Mouse (Mus musculus) midbrain, embryonic 10.5 days (tissue): ENCODE results near the gene Gspt1. TPM values are rescaled to one million over a fixed set of nuclear protein-coding genes. Genes with fewer than 3 reads are reported as not detected.
A peak's percentile ranks its signal among the peaks of the same experiment; 100 is the strongest.

Experiments used
- DNase-seq: peaks from one replicate; pipeline ENCODE4 v3.0.0-alpha.2; 2017; ENCODE audit warnings: low spot score
- H3K27ac ChIP-seq: fragments of 300-500 bp; sonication (generic); replicated peaks from 2 replicates; pipeline ENCODE4 v1.5.1; 2016; ENCODE audit warnings: mild to moderate bottlenecking
- H3K27me3 ChIP-seq: fragments of 300-500 bp; sonication (generic); 2 replicates; pipeline ENCODE4 v1.6.1; 2016; ENCODE audit warnings: low read depth, mild to moderate bottlenecking; ENCODE audit not compliant: poor library complexity, severe bottlenecking
- H3K36me3 ChIP-seq: fragments of 300-500 bp; sonication (generic); 2 replicates; pipeline ENCODE4 v1.6.1; 2016; ENCODE audit warnings: mild to moderate bottlenecking, moderate library complexity
- H3K4me1 ChIP-seq: fragments of 300-500 bp; sonication (generic); 2 replicates; pipeline ENCODE4 v1.6.1; 2016
- H3K4me3 ChIP-seq: fragments of 300-500 bp; sonication (generic); 2 replicates; pipeline ENCODE4 v1.5.1; 2016; ENCODE audit warnings: mild to moderate bottlenecking, moderate library complexity
- H3K9me3 ChIP-seq: fragments of 300-500 bp; sonication (generic); replicated peaks from 2 replicates; pipeline ENCODE4 v1.6.1; 2016; ENCODE audit warnings: mild to moderate bottlenecking
- WGBS: fragments of 180-500 bp; shearing (Covaris S2); methylation state at CpG from one replicate; pipeline ENCODE4 v1.1.7; 2016; 5-methylcytosine and 5-hydroxymethylcytosine counted together
- polyA plus RNA-seq: library from polyadenylated mRNA; unstranded; fragments of >200 nt; fragmentation: Nextera tagmentation; extraction: Ambion mirVana; gene quantifications from 2 replicates; pipeline ENCODE4 v1.2.1, GENCODE M21; 2016

The Gspt1 gene
- polyA plus RNA-seq, 1 experiment from 2014 or later: 83.6 TPM

- peak; percentile 35 for DNase-seq
- H3K4me1 ChIP-seq: peaks cover 12% of the 10 kb centered on the region
- H3K27me3 ChIP-seq: no peaks in the 10 kb centered on the region
- 70% methylated on average over 2 of the region's 2 CpGs for WGBS
- H3K4me3 ChIP-seq: no peak overlapping the region
- H3K36me3 ChIP-seq: peaks cover 84% of the 10 kb centered on the region
- no peak overlapping the region for H3K27ac ChIP-seq
- H3K9me3 ChIP-seq: no peaks in the 10 kb centered on the region
Observed at GRCm38 (mm10) chr16:11198467-11198866, 55.7 kb downstream of the Gspt1 start.

DNA sequence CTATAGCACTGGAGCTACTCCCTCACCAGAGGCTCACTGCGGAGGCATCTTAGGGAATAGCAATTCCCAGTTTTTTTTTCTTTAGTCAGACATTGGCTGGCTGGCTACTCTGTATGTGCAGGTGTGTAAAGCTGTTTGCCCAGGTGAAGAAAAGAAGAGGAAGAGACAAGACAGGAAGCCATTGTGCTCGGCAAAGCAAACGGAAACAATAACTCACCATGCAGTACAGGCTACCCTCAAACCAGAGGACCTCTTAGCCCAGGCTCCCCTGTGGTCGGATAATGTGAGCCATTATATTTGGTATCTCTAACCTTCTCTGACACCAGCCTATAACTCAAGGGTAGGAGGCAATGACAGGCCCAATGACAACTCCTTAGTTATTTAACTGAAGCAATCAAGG is 57.1 kb downstream of the Gspt1 start:
- DNase-seq: no peak
- WGBS: 90% methylated on average over 4 of the region's 4 CpGs

DNA sequence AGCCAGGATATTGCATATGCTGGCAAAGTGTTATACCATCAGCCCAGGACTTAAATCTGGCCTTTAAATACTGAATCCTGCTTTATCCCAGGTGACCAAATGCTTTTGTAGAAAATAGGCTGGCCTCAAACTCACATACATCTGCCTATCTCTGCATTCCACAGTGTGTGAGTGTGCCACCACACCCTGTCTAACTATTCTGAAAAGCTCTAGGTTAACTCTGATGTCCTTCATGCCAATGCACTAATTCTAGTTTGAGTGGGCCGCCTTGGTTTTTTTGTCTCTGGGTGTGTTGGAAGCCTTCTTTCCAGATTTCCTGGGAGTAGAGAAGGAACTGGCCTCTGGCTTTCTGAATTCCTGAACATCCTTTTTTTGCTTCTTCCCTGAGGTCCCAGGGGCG is 60.9 kb downstream of the Gspt1 start:
- WGBS: 94% methylated on average over 2 of the region's 2 CpGs
- DNase-seq: no peak
- Histone ChIP-seq H3K27ac (no peak overlapping the region), H3K9me3 (no peaks in the 10 kb centered on the region), H3K4me1 (no peaks in the 10 kb centered on the region), H3K27me3 (no peaks in the 10 kb centered on the region), H3K4me3 (no peak overlapping the region), H3K36me3 (peaks cover 80% of the 10 kb centered on the region)

More for the DNA sequence above, 57.1 kb downstream of the Gspt1 start:
- Histone ChIP-seq H3K9me3 (no peaks in the 10 kb centered on the region), H3K36me3 (peaks cover 98% of the 10 kb centered on the region), H3K4me3 (no peak overlapping the region), H3K27me3 (no peaks in the 10 kb centered on the region), H3K4me1 (peaks cover 8% of the 10 kb centered on the region), H3K27ac (no peak overlapping the region)

DNA sequence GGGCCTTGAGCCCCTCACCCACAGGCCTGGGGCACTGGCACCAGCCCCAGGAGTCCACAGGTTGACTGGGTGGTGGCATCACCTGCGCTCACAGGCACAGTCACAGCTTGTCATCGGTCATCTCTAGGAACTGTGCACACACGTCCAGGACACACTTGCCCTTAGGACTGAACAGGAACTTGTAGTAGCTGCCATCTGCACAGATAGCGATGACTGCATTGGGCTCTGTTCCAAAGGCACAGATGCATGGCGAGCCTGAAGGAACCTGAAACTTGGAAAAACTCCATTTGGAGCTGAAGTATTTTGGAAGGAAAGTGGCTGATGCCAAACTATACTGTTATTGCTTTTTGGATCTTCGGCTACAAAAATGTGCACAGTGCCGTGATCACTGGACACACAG is 64.0 kb downstream of the Gspt1 start:
- no peaks in the 10 kb centered on the region for H3K4me1 ChIP-seq
- H3K27me3 ChIP-seq: no peaks in the 10 kb centered on the region
- WGBS: 92% methylated on average over 7 of the region's 7 CpGs
- H3K36me3 ChIP-seq: peaks cover 49% of the 10 kb centered on the region
- H3K27ac ChIP-seq: no peak overlapping the region
- H3K9me3 ChIP-seq: no peaks in the 10 kb centered on the region
- H3K4me3 ChIP-seq: no peak overlapping the region
- no peak for DNase-seq

GRCm38 (mm10) chr16:11177404-11177803 is 76.7 kb downstream of the Gspt1 start:
- H3K27me3 ChIP-seq: peaks cover 14% of the 10 kb centered on the region
- 75% methylated on average over 2 of the region's 2 CpGs for WGBS
- peaks cover 24% of the 10 kb centered on the region for H3K4me1 ChIP-seq
- H3K36me3 ChIP-seq: no peaks in the 10 kb centered on the region
- no peak overlapping the region for H3K4me3 ChIP-seq
- no peak overlapping the region for H3K27ac ChIP-seq
- DNase-seq: no peak
- H3K9me3 ChIP-seq: peaks cover 5% of the 10 kb centered on the region; the same call in 1 of the 2 replicates

DNA sequence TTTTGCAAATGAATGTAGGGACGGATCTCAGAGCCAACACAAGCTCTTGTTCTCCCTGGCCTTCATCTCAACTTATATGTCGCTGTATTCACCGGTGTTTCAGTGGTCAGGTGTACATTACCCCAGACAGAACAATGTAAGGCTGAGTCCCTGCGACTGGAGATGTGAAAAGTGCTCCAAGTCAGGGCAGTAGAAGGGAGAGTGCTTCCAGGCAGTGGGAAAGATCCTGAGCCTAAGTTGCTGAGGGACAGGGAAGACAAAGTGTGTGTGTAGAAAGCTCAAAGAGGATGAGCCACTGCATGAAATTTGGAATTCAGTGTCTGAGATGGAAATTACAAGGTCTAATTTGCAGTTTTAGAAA is 77.3 kb downstream of the Gspt1 start:
- peaks cover 26% of the 10 kb centered on the region for H3K4me1 ChIP-seq
- peak overlapping the region; percentile 92 for H3K27ac ChIP-seq
- H3K36me3 ChIP-seq: no peaks in the 10 kb centered on the region
- no peak for DNase-seq
- 5% methylated on average over 4 of the region's 4 CpGs for WGBS
- peaks cover 5% of the 10 kb centered on the region; the same call in 1 of the 2 replicates for H3K9me3 ChIP-seq
- peaks cover 14% of the 10 kb centered on the region for H3K27me3 ChIP-seq
- H3K4me3 ChIP-seq: peak overlapping the region; percentile 91

DNA sequence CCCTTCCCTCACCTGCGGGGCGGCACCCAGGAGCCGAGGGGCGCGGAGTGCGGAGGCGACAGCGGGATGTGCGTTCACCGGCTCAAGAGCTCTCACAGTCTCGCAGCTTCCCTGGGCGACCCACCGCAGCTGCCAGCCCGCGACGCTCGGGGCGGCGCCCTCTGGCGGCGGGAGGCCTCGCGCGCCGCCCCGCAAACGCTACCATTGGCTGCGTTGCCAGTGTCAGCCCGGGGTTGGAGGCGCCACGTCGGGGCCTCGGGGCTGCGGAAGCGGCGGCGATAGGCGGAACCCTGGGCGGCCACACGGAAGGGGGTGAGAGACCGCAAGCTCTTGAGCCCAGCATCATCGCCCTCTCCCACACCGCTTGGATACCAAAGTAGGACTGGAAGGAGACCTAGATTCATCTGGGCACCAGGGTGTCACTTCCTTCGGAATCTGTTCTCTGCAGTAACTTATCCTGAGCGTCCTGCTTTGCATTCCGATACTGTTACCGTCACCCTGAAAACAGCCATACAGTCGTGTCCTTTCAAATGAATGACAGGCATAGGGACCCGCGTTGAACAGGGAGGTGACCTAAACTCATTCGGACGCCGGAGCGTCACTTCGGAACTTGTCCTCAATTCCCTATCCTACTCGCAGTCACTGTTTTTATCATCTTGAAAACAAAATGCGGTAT is 77.8 kb downstream of the Gspt1 start, which contains the start of gene Zc3h7a:
Gene Zc3h7a, minus strand, starts transcription at position 186 of the 676 bp plus-strand sequence.
- peaks cover 5% of the 10 kb centered on the region; the same call in 1 of the 2 replicates for H3K9me3 ChIP-seq
- peak within 1 kb of the TSS; percentile 92 for H3K27ac ChIP-seq
- peak within 1 kb of the TSS; percentile 91 for H3K4me3 ChIP-seq
- peak; percentile 90 for DNase-seq
- peaks cover 28% of the 10 kb centered on the region for H3K4me1 ChIP-seq
- peaks cover 14% of the 10 kb centered on the region for H3K27me3 ChIP-seq
- WGBS: under 1% methylated on average over 57 of the region's 57 CpGs
- no peaks in the 10 kb centered on the region for H3K36me3 ChIP-seq

DNA sequence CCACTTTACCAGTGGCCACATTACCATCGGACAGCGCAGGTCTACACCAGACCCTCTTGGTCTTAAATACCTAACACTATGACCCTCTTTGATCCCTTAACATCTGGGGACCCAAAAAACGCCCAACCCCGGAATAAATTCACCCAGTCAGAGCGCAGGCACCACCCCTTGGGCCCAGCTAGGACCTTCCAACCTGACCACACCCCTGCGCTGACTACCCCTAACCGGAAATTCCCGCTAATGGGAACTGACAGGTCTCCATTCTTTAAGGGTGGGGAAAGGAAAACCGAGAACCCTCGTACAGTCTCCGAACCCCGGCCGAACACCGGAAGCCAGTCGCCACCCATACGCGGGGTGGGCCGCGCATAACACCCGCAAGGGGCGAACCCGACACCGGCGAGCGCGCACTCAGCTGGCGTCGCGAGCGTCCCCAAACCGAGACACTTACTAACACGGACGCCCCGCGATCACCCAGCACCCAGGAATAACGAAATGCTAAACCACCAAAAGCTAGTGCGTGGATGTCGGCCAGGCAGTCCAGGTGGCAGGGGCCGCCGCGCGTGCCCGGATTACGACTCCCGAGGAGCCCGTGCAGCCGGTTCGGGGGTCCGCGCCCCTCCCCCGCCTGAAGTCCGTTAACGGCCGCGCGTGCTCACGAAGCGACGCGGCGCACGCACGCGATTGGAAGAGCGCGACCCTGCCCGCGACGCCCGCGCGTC is 78.5 kb downstream of the Gspt1 start:
- Histone ChIP-seq H3K4me1 (peaks cover 28% of the 10 kb centered on the region), H3K27me3 (peaks cover 14% of the 10 kb centered on the region), H3K9me3 (peaks cover 5% of the 10 kb centered on the region; the same call in 1 of the 2 replicates), H3K36me3 (no peaks in the 10 kb centered on the region), H3K27ac (peak overlapping the region; percentile 92), H3K4me3 (peak overlapping the region; percentile 91)
- peak; percentile 69 for DNase-seq
- under 1% methylated on average over 72 of the region's 72 CpGs for WGBS

- peak overlapping the region; percentile 91 for H3K4me3 ChIP-seq
- H3K36me3 ChIP-seq: no peaks in the 10 kb centered on the region
- peaks cover 28% of the 10 kb centered on the region for H3K4me1 ChIP-seq
- H3K9me3 ChIP-seq: peaks cover 5% of the 10 kb centered on the region; the same call in 1 of the 2 replicates
- H3K27me3 ChIP-seq: peaks cover 14% of the 10 kb centered on the region
- peak overlapping the region; percentile 92 for H3K27ac ChIP-seq
- DNase-seq: peak; percentile 14
- 19% methylated on average over 9 of the region's 9 CpGs for WGBS
Observed at GRCm38 (mm10) chr16:11175100-11175488, 79.0 kb downstream of the Gspt1 start.

DNA sequence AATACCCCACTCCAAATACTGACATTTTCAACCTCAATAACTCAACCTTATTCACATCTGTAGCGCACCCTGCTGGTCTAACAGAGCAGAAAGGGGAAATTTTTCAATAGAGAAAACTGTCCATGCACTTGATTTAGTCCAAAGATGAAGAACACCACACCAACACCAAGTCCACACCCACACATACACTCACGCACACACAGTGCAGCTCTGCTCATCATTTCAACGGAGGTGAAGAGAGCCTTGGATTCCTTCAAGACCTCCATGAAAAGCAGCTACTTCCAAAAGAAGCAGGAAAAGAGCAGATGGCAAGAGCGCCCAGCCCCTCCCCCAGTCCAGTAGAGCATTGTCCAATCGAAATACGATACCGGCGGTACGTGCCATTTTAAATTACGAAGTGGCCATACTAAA is 79.4 kb downstream of the Gspt1 start:
- peak; percentile 66 for DNase-seq
- peaks cover 28% of the 10 kb centered on the region for H3K4me1 ChIP-seq
- 12% methylated on average over 10 of the region's 10 CpGs for WGBS
- H3K36me3 ChIP-seq: no peaks in the 10 kb centered on the region
- H3K27me3 ChIP-seq: peaks cover 14% of the 10 kb centered on the region
- H3K4me3 ChIP-seq: peak overlapping the region; percentile 91
- peak overlapping the region; percentile 92 for H3K27ac ChIP-seq
- peaks cover 5% of the 10 kb centered on the region; the same call in 1 of the 2 replicates for H3K9me3 ChIP-seq

- Histone ChIP-seq H3K9me3 (no peaks in the 10 kb centered on the region), H3K36me3 (no peaks in the 10 kb centered on the region), H3K27me3 (no peaks in the 10 kb centered on the region), H3K27ac (no peak overlapping the region), H3K4me3 (no peak overlapping the region), H3K4me1 (peaks cover 23% of the 10 kb centered on the region)
- no peak for DNase-seq
- WGBS: 93% methylated on average over 6 of the region's 6 CpGs
Observed at GRCm38 (mm10) chr16:11171679-11172078, 82.4 kb downstream of the Gspt1 start.
